Mouse (Mus musculus): ENCODE measurements around the gene Cux1. TPM values are rescaled to one million over a fixed set of nuclear protein-coding genes. Genes with fewer than 3 reads are reported as not detected.

Cux1 gene
- polyA plus RNA-seq, 1 experiment from 2014 or later = 121 TPM

GRCm38 (mm10) chr5:136583666-136584464, 16.6 kb upstream of the Cux1 start:
- Histone ChIP-seq H3K4me2 (no peak overlapping the region), H3K36me3 (replicated peaks) (no peaks in the 10 kb centered on the region), H3K27me3 (replicated peaks) (peaks cover 8% of the 10 kb centered on the region), H3K9ac (no peak overlapping the region), H3K4me1 (no peaks in the 10 kb centered on the region), H3K9me3 (no peaks in the 10 kb centered on the region), H3K4me3 (no peak overlapping the region), H3K27ac (no peak overlapping the region)
- ATAC-seq (replicated peaks) = no peak
- WGBS = 70% methylated on average over 4 of the region's 4 CpGs

- Histone ChIP-seq H3K27ac (no peak overlapping the region), H3K4me3 (no peak overlapping the region), H3K27me3 (replicated peaks) (peaks cover 8% of the 10 kb centered on the region), H3K36me3 (replicated peaks) (no peaks in the 10 kb centered on the region), H3K9ac (no peak overlapping the region), H3K9me3 (no peaks in the 10 kb centered on the region), H3K4me1 (no peaks in the 10 kb centered on the region), H3K4me2 (no peak overlapping the region)
- ATAC-seq (replicated peaks) = no peak
- WGBS = 88% methylated on average over 2 of the region's 2 CpGs
Observed at GRCm38 (mm10) chr5:136583256-136583655, 16.0 kb upstream of the Cux1 start.

GRCm38 (mm10) chr5:136582201-136582600, 14.9 kb upstream of the Cux1 start:
- WGBS = 10% methylated on average over 12 of the region's 12 CpGs
- Histone ChIP-seq H3K4me3 (no peak overlapping the region), H3K27ac (no peak overlapping the region), H3K4me1 (no peaks in the 10 kb centered on the region), H3K9ac (no peak overlapping the region), H3K9me3 (no peaks in the 10 kb centered on the region), H3K4me2 (no peak overlapping the region), H3K27me3 (replicated peaks) (peaks cover 8% of the 10 kb centered on the region), H3K36me3 (replicated peaks) (no peaks in the 10 kb centered on the region)
- no peak for ATAC-seq (replicated peaks)

GRCm38 (mm10) chr5:136581625-136582024, 14.3 kb upstream of the Cux1 start:
- Histone ChIP-seq H3K27me3 (replicated peaks) (peaks cover 8% of the 10 kb centered on the region), H3K36me3 (replicated peaks) (no peaks in the 10 kb centered on the region), H3K9ac (no peak overlapping the region), H3K27ac (no peak overlapping the region), H3K4me3 (no peak overlapping the region), H3K4me1 (no peaks in the 10 kb centered on the region), H3K4me2 (no peak overlapping the region), H3K9me3 (no peaks in the 10 kb centered on the region)
- ATAC-seq (replicated peaks) = no peak
- WGBS = 2% methylated on average over 13 of the region's 13 CpGs

GRCm38 (mm10) chr5:136581166-136581565, 13.9 kb upstream of the Cux1 start:
- peaks cover 8% of the 10 kb centered on the region for H3K27me3 ChIP-seq (replicated peaks)
- H3K36me3 ChIP-seq (replicated peaks) = no peaks in the 10 kb centered on the region
- H3K27ac ChIP-seq = no peak overlapping the region
- 18% methylated on average over 9 of the region's 9 CpGs for WGBS
- H3K4me1 ChIP-seq = no peaks in the 10 kb centered on the region
- ATAC-seq (replicated peaks) = no peak
- no peaks in the 10 kb centered on the region for H3K9me3 ChIP-seq
- H3K4me3 ChIP-seq = no peak overlapping the region
- H3K9ac ChIP-seq = no peak overlapping the region
- no peak overlapping the region for H3K4me2 ChIP-seq

- no peak overlapping the region for H3K9ac ChIP-seq
- no peaks in the 10 kb centered on the region for H3K36me3 ChIP-seq (replicated peaks)
- H3K4me2 ChIP-seq = no peak overlapping the region
- H3K27me3 ChIP-seq (replicated peaks) = peaks cover 8% of the 10 kb centered on the region
- 44% methylated on average over 10 of the region's 10 CpGs for WGBS
- no peak overlapping the region for H3K27ac ChIP-seq
- no peak overlapping the region for H3K4me3 ChIP-seq
- H3K4me1 ChIP-seq = no peaks in the 10 kb centered on the region
- ATAC-seq (replicated peaks) = no peak
- H3K9me3 ChIP-seq = no peaks in the 10 kb centered on the region
Observed at GRCm38 (mm10) chr5:136578201-136578600, 10.9 kb upstream of the Cux1 start.

GRCm38 (mm10) chr5:136570171-136570570, 2.9 kb upstream of the Cux1 start:
- no peak overlapping the region for H3K4me3 ChIP-seq
- no peak overlapping the region for H3K27ac ChIP-seq
- no peaks in the 10 kb centered on the region for H3K9me3 ChIP-seq
- H3K27me3 ChIP-seq (replicated peaks) = peaks cover 30% of the 10 kb centered on the region
- H3K36me3 ChIP-seq (replicated peaks) = no peaks in the 10 kb centered on the region
- 52% methylated on average over 7 of the region's 7 CpGs for WGBS
- ATAC-seq (replicated peaks) = no peak
- H3K9ac ChIP-seq = no peak overlapping the region
- H3K4me2 ChIP-seq = no peak overlapping the region
- H3K4me1 ChIP-seq = peaks cover 21% of the 10 kb centered on the region

GRCm38 (mm10) chr5:136568776-136569175, 1.5 kb upstream of the Cux1 start:
- Histone ChIP-seq H3K36me3 (replicated peaks) (no peaks in the 10 kb centered on the region), H3K4me1 (peaks cover 33% of the 10 kb centered on the region), H3K27me3 (replicated peaks) (peaks cover 30% of the 10 kb centered on the region), H3K9ac (peak overlapping the region; percentile 27; the same call in 1 of the 2 replicates), H3K4me3 (peak overlapping the region; percentile 99), H3K9me3 (no peaks in the 10 kb centered on the region), H3K27ac (no peak overlapping the region), H3K4me2 (peak overlapping the region; percentile 99)
- no peak for ATAC-seq (replicated peaks)
- WGBS = under 1% methylated on average over 29 of the region's 36 CpGs

- Histone ChIP-seq H3K4me3 (peak overlapping the region; percentile 99), H3K27ac (0 out of 2 replicates have a peak overlapping the region, but pooled peaks have one; percentile 97), H3K27me3 (replicated peaks) (peaks cover 30% of the 10 kb centered on the region), H3K4me2 (peak overlapping the region; percentile 99), H3K9ac (peak overlapping the region; percentile 97), H3K4me1 (peaks cover 37% of the 10 kb centered on the region), H3K9me3 (no peaks in the 10 kb centered on the region), H3K36me3 (replicated peaks) (no peaks in the 10 kb centered on the region)
- ATAC-seq (replicated peaks) = peak; percentile 15; the same call in 1 of the 2 replicates
- under 1% methylated on average over 36 of the region's 36 CpGs for WGBS
Observed at GRCm38 (mm10) chr5:136568026-136568765, 906 bp upstream of the Cux1 start.

GRCm38 (mm10) chr5:136566812-136567175, 496 bp downstream of the Cux1 start:
- peak; percentile 58 for ATAC-seq (replicated peaks)
- WGBS = under 1% methylated on average over 30 of the region's 31 CpGs
- Histone ChIP-seq H3K9me3 (no peaks in the 10 kb centered on the region), H3K4me2 (peak overlapping the region; percentile 99), H3K4me3 (peak overlapping the region; percentile 99), H3K4me1 (peaks cover 41% of the 10 kb centered on the region), H3K27me3 (replicated peaks) (peaks cover 30% of the 10 kb centered on the region), H3K36me3 (replicated peaks) (no peaks in the 10 kb centered on the region), H3K27ac (peak overlapping the region; percentile 97), H3K9ac (peak overlapping the region; percentile 97)

GRCm38 (mm10) chr5:136566001-136566811, 1.1 kb downstream of the Cux1 start:
- Histone ChIP-seq H3K4me2 (peak overlapping the region; percentile 99), H3K9me3 (no peaks in the 10 kb centered on the region), H3K4me3 (peak overlapping the region; percentile 99), H3K27ac (peak overlapping the region; percentile 97), H3K36me3 (replicated peaks) (no peaks in the 10 kb centered on the region), H3K4me1 (peaks cover 41% of the 10 kb centered on the region), H3K27me3 (replicated peaks) (peaks cover 26% of the 10 kb centered on the region), H3K9ac (peak overlapping the region; percentile 97)
- under 1% methylated on average over 68 of the region's 79 CpGs for WGBS
- ATAC-seq (replicated peaks) = peak; percentile 59

- peak overlapping the region; percentile 99 for H3K4me2 ChIP-seq
- H3K4me3 ChIP-seq = peak overlapping the region; percentile 99
- under 1% methylated on average over 32 of the region's 32 CpGs for WGBS
- H3K36me3 ChIP-seq (replicated peaks) = no peaks in the 10 kb centered on the region
- H3K9me3 ChIP-seq = no peaks in the 10 kb centered on the region
- no peak for ATAC-seq (replicated peaks)
- peak overlapping the region; percentile 97 for H3K9ac ChIP-seq
- peak overlapping the region; percentile 97 for H3K27ac ChIP-seq
- peaks cover 21% of the 10 kb centered on the region for H3K27me3 ChIP-seq (replicated peaks)
- peaks cover 41% of the 10 kb centered on the region for H3K4me1 ChIP-seq
Observed at GRCm38 (mm10) chr5:136565311-136565811, 1.9 kb downstream of the Cux1 start.

Measured in midbrain, embryonic 15.5 days (tissue).